Mouse (Mus musculus) limb, embryonic 14.5 days (tissue): Measurements from ENCODE around the gene Klf7. TPM values are rescaled to one million over a fixed set of nuclear protein-coding genes. Genes with fewer than 3 reads are reported as not detected.

Experiments used
- ATAC-seq: fragments of 200-750 bp; cut with Nextera tagmentation; 2 replicates; pipeline ENCODE4 v1.8.0; 2017; ENCODE audit warnings: low read depth, moderate number of reproducible peaks, moderate TSS enrichment; ENCODE audit not compliant: low FRiP score
- DNase-seq: peaks from one replicate; pipeline ENCODE4 v3.0.0-alpha.2; 2015; ENCODE audit warnings: low spot score
- H3K27ac ChIP-seq: fragments of 300-500 bp; sonication (generic); replicated peaks from 2 replicates; pipeline ENCODE4 v1.5.1; 2014; ENCODE audit warnings: low read depth, mild to moderate bottlenecking, low read length, moderate library complexity, mixed read lengths
- H3K27me3 ChIP-seq: fragments of 300-500 bp; sonication (generic); 2 replicates; pipeline ENCODE4 v1.6.1; 2014; ENCODE audit warnings: low read length, mixed read lengths; ENCODE audit not compliant: control insufficient read depth, insufficient read depth
- H3K36me3 ChIP-seq: fragments of 300-500 bp; sonication (generic); 2 replicates; pipeline ENCODE4 v1.6.1; 2014; ENCODE audit warnings: mild to moderate bottlenecking, low read length, moderate library complexity, mixed read lengths; ENCODE audit not compliant: control insufficient read depth, insufficient read depth
- H3K4me1 ChIP-seq: fragments of 300-500 bp; sonication (generic); 2 replicates; pipeline ENCODE4 v1.6.1; 2014; ENCODE audit warnings: antibody characterized with exemption, low read length, mixed read lengths; ENCODE audit not compliant: control insufficient read depth, insufficient read depth
- H3K4me2 ChIP-seq: fragments of 300-500 bp; sonication (generic); replicated peaks from 2 replicates; pipeline ENCODE4 v1.6.1; 2014; ENCODE audit warnings: low read depth, mild to moderate bottlenecking, low read length, moderate library complexity; ENCODE audit not compliant: severe bottlenecking
- H3K4me3 ChIP-seq: fragments of 300-500 bp; sonication (generic); replicated peaks from 2 replicates; pipeline ENCODE4 v1.5.1; 2014; ENCODE audit warnings: low read length
- H3K9ac ChIP-seq: fragments of 300-500 bp; sonication (generic); 2 replicates; pipeline ENCODE4 v1.6.1; 2014; ENCODE audit warnings: mild to moderate bottlenecking, low read depth, low read length, moderate library complexity; ENCODE audit not compliant: severe bottlenecking
- H3K9me3 ChIP-seq: fragments of 300-500 bp; sonication (generic); 2 replicates; pipeline ENCODE4 v1.6.1; 2016; ENCODE audit warnings: low read length; ENCODE audit not compliant: control insufficient read depth
- POLR2A ChIP-seq: fragments of 200-500 bp; IDR thresholded peaks from 2 replicates; pipeline ENCODE4 v1.8.0; 2012; ENCODE audit warnings: inconsistent platforms, mild to moderate bottlenecking, moderate library complexity, borderline replicate concordance; ENCODE audit not compliant: insufficient read depth, insufficient read length; ENCODE audit errors: extremely low read depth
- WGBS: fragments of 180-500 bp; shearing (Covaris S2); extraction: QIAGEN DNeasy Blood & Tissue Kit; methylation state at CpG from one replicate; pipeline ENCODE4 v1.1.7; 2014; 5-methylcytosine and 5-hydroxymethylcytosine counted together
- polyA plus RNA-seq, 2 experiments: library from polyadenylated mRNA; depleted of rRNA in 1 of 2; stranded (reverse) in 1 of 2; unstranded in 1 of 2; fragments of >200 nt; fragmentation: Nextera tagmentation in 1 of 2; extraction: Ambion mirVana in 1 of 2; gene quantifications; 2 replicates each; pipeline versions ENCODE4 v1.2.1 to v1.2.3; 2012 to 2014

The Klf7 gene
- polyA plus RNA-seq, 2 experiments = 10.2 to 18.7 TPM

- Histone ChIP-seq H3K4me3 (no peak overlapping the region), H3K9me3 (no peaks in the 10 kb centered on the region), H3K27me3 (no peaks in the 10 kb centered on the region), H3K4me1 (peaks cover 21% of the 10 kb centered on the region), H3K4me2 (peak overlapping the region; percentile 31), H3K9ac (no peak overlapping the region), H3K27ac (no peak overlapping the region), H3K36me3 (no peaks in the 10 kb centered on the region)
- ATAC-seq = no peak; the same call in 1 of the 2 replicates
- TF ChIP-seq POLR2A = no peak
- DNase-seq = no peak
- 65% methylated on average over 12 of the region's 12 CpGs for WGBS
Observed at GRCm38 (mm10) chr1:64088604-64089320, 33.3 kb downstream of the Klf7 start.

- peak overlapping the region; percentile 31 for H3K4me2 ChIP-seq
- H3K9me3 ChIP-seq = no peaks in the 10 kb centered on the region
- peak; percentile 89 for ATAC-seq
- peaks cover 22% of the 10 kb centered on the region for H3K4me1 ChIP-seq
- no peak overlapping the region for H3K27ac ChIP-seq
- H3K9ac ChIP-seq = no peak overlapping the region
- WGBS = 10% methylated on average over 17 of the region's 17 CpGs
- H3K4me3 ChIP-seq = no peak overlapping the region
- no peaks in the 10 kb centered on the region for H3K27me3 ChIP-seq
- no peaks in the 10 kb centered on the region for H3K36me3 ChIP-seq
- peak; percentile 62 for DNase-seq
- no peak for TF ChIP-seq POLR2A
Observed at GRCm38 (mm10) chr1:64087657-64088603, 34.2 kb downstream of the Klf7 start.

DNA sequence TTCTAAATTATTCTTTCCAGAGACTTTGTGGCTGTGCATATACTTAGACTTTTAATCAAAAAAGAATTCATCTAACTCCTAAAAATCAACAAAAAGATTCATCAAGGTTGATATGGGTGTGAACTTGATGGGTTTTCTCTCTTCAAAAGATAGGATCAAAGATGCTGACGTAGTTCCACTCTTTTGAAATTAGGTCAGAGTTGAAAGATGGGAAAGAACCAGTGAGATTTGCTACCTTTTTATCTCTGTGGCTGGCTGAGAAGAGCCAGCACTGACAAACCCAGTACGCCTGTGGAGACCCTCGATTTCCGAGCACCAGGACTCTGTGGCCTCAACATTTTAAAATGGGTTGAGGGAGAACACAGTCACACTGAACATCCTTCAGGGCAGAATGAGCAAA is 36.2 kb downstream of the Klf7 start:
- DNase-seq (no peak), ATAC-seq (no peak)
- Histone ChIP-seq H3K27ac (no peak overlapping the region), H3K27me3 (no peaks in the 10 kb centered on the region), H3K4me1 (peaks cover 22% of the 10 kb centered on the region), H3K9ac (no peak overlapping the region), H3K4me2 (no peak overlapping the region), H3K4me3 (no peak overlapping the region), H3K9me3 (no peaks in the 10 kb centered on the region), H3K36me3 (no peaks in the 10 kb centered on the region)
- 86% methylated on average over 4 of the region's 4 CpGs for WGBS
- TF ChIP-seq POLR2A = no peak

GRCm38 (mm10) chr1:64085361-64085760 is 36.7 kb downstream of the Klf7 start:
- Histone ChIP-seq H3K36me3 (no peaks in the 10 kb centered on the region), H3K4me3 (no peak overlapping the region), H3K9ac (no peak overlapping the region), H3K9me3 (no peaks in the 10 kb centered on the region), H3K27ac (no peak overlapping the region), H3K27me3 (no peaks in the 10 kb centered on the region), H3K4me1 (peaks cover 22% of the 10 kb centered on the region), H3K4me2 (no peak overlapping the region)
- 44% methylated on average over 4 of the region's 4 CpGs for WGBS
- DNase-seq = no peak
- no peak for ATAC-seq
- TF ChIP-seq POLR2A = no peak

DNA sequence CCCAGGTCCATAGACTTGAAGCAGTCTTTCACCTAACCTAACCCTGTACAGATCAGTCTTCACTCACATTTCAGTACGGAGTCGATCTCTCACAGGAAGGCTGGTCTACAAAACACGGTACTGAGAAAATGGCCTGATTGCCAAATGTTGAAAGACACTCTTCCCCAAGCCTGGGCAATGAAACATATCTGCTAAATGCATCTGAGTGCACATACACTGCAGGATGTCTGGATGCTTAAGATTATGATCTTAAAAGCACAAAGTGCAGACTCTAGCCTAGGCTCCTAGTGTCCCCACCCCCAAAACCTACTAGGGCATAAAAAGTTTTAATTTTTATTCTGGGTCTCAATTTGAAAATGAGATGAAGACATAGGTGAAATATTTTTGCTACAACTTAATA is 37.4 kb downstream of the Klf7 start:
- H3K4me2 ChIP-seq = no peak overlapping the region
- no peak overlapping the region for H3K27ac ChIP-seq
- H3K36me3 ChIP-seq = no peaks in the 10 kb centered on the region
- no peak overlapping the region for H3K4me3 ChIP-seq
- TF ChIP-seq POLR2A = no peak
- H3K9me3 ChIP-seq = no peaks in the 10 kb centered on the region
- ATAC-seq (no peak), DNase-seq (no peak)
- H3K27me3 ChIP-seq = no peaks in the 10 kb centered on the region
- 79% methylated on average over 3 of the region's 3 CpGs for WGBS
- no peak overlapping the region for H3K9ac ChIP-seq
- H3K4me1 ChIP-seq = peaks cover 22% of the 10 kb centered on the region
